Mouse (Mus musculus): Measurements from ENCODE around the gene Slc25a21. TPM values are rescaled to one million over a fixed set of nuclear protein-coding genes. Genes with fewer than 3 reads are reported as not detected.

The Slc25a21 gene
- total RNA-seq, 4 experiments from 2014 or later = 0.42 to 0.65 (median 0.63) TPM

GRCm38 (mm10) chr12:56727631-56728030 lies 469.6 kb downstream of the Slc25a21 start:
- no peak for DNase-seq

GRCm38 (mm10) chr12:56718707-56719051 lies 478.6 kb downstream of the Slc25a21 start:
- no peak for DNase-seq

GRCm38 (mm10) chr12:56717971-56718706 lies 479.1 kb downstream of the Slc25a21 start:
- no peak for DNase-seq

- DNase-seq = no peak
Measured at GRCm38 (mm10) chr12:56701004-56701403, 496.3 kb downstream of the Slc25a21 start.

- DNase-seq = no peak
Measured at GRCm38 (mm10) chr12:56699915-56700900, 497.1 kb downstream of the Slc25a21 start.

- no peak for DNase-seq
Measured at GRCm38 (mm10) chr12:56699351-56699750, 497.9 kb downstream of the Slc25a21 start.

- DNase-seq = no peak
Measured at GRCm38 (mm10) chr12:56698191-56698980, 498.9 kb downstream of the Slc25a21 start.

GRCm38 (mm10) chr12:56697785-56698184 lies 499.5 kb downstream of the Slc25a21 start:
- DNase-seq = no peak

GRCm38 (mm10) chr12:56697011-56697740 lies 500.1 kb downstream of the Slc25a21 start:
- no peak for DNase-seq

- no peak for DNase-seq
Measured at GRCm38 (mm10) chr12:56696174-56697010, 500.9 kb downstream of the Slc25a21 start.

GRCm38 (mm10) chr12:56695358-56696173 lies 501.7 kb downstream of the Slc25a21 start:
- DNase-seq = peak; percentile 53

GRCm38 (mm10) chr12:56694936-56695335 lies 502.3 kb downstream of the Slc25a21 start:
- no peak for DNase-seq

- no peak for DNase-seq
Measured at GRCm38 (mm10) chr12:56694361-56694760, 502.9 kb downstream of the Slc25a21 start.

- DNase-seq = no peak
Measured at GRCm38 (mm10) chr12:56693411-56694098, 503.7 kb downstream of the Slc25a21 start.

- no peak for DNase-seq
Measured at GRCm38 (mm10) chr12:56692536-56692935, 504.7 kb downstream of the Slc25a21 start.

GRCm38 (mm10) chr12:56691427-56692079 lies 505.7 kb downstream of the Slc25a21 start, which contains the start of gene Pax9:
Pax9 (plus strand) TSS chr12:56691767.
- DNase-seq = no peak

GRCm38 (mm10) chr12:56691001-56691400 lies 506.3 kb downstream of the Slc25a21 start:
- DNase-seq = no peak

GRCm38 (mm10) chr12:56690366-56690765 lies 506.9 kb downstream of the Slc25a21 start:
- DNase-seq = no peak

GRCm38 (mm10) chr12:56689736-56690135 lies 507.5 kb downstream of the Slc25a21 start:
- no peak for DNase-seq
